22 mouse cellular contexts compared by ENCODE assay signal in genomic region chrX:99016987-99017386, GRCm38 (mm10). TPM values are rescaled to one million over a fixed set of nuclear protein-coding genes. Genes with fewer than 3 reads are reported as not detected.
DNase-seq lines count a peak whose midpoint lies in the region; ATAC-seq and TF ChIP-seq lines count a peak whose summit lies in the region.
"Had no signal": no experiment of that assay in that cellular context is flagged by ENCODE, and none has a peak within 500 bp of the region (broad histone marks: within the 10 kb centered on the region; RNA-seq: fewer than 3 reads in every experiment).

No protein-coding gene starts in this region.

- H3K9ac ChIP-seq in intestine, embryonic 16.5 days (ENCODE audit: low read depth, low read length), result no peak overlapping the region
- H3K9ac ChIP-seq in intestine, postnatal 0 days (ENCODE audit: low read depth, low read length), result no peak overlapping the region
- H3K9ac ChIP-seq: forebrain, embryonic 13.5 days; hindbrain, embryonic 14.5 days had no signal

- no peak for TF ChIP-seq POLR2A in testis, adult 2 months (IDR thresholded peaks at IDR 0.05; ENCODE audit: control insufficient read depth, low read depth, low read length)

- 47% methylated on average over 8 of the region's 8 CpGs for WGBS in intestine, embryonic 16.5 days
- 43% methylated on average over 8 of the region's 8 CpGs for WGBS in intestine, postnatal 0 days

- no peaks in the 10 kb centered on the region for H3K27me3 ChIP-seq in intestine, embryonic 16.5 days (replicated peaks; ENCODE audit: control insufficient read depth, insufficient read depth, low read length)
- no peaks in the 10 kb centered on the region for H3K27me3 ChIP-seq in intestine, postnatal 0 days (replicated peaks; ENCODE audit: control insufficient read depth, insufficient read depth, low read length)
- H3K27me3 ChIP-seq in testis, adult 2 months (ENCODE audit: control insufficient read depth, insufficient read depth, low read length), result no peaks in the 10 kb centered on the region

- H3K4me3 ChIP-seq in intestine, embryonic 16.5 days (ENCODE audit: low read length), result no peak overlapping the region
- H3K4me3 ChIP-seq in intestine, postnatal 0 days (ENCODE audit: low read depth, low read length), result no peak overlapping the region
- no peak overlapping the region for H3K4me3 ChIP-seq in testis, adult 2 months (ENCODE audit: control insufficient read depth, low read depth, low read length)
- H3K4me3 ChIP-seq: forebrain, embryonic 10.5 days; forebrain, embryonic 13.5 days had no signal

- peak; percentile 8 to 20 for DNase-seq in cerebellum, postnatal 10 days
- DNase-seq in cerebellum, adult 18-20 months, result no peak
- no peak for DNase-seq in testis, postnatal 14 days (ENCODE audit: low spot score)
- DNase-seq in lung, postnatal 4 days, result peak; percentile 18 to 33
- no peak for DNase-seq in left cerebral cortex, postnatal 4 days
- DNase-seq: adrenal gland, postnatal 10 days; adrenal gland, postnatal 36 days; cerebellum, adult 11 months; cerebellum, adult 8-10 months; gastrocnemius, postnatal 36 days; heart, postnatal 36 days had no signal

- H3K27ac ChIP-seq in intestine, embryonic 16.5 days (ENCODE audit: low read length), result no peak overlapping the region
- no peak overlapping the region for H3K27ac ChIP-seq in intestine, postnatal 0 days (ENCODE audit: low read depth, low read length)
- H3K27ac ChIP-seq in testis, adult 2 months (ENCODE audit: control insufficient read depth, insufficient read depth, low read depth, low read length), result peak overlapping the region; percentile 26; the same call in 1 of the 2 replicates
- H3K27ac ChIP-seq: forebrain, embryonic 10.5 days; forebrain, embryonic 13.5 days; hindbrain, embryonic 14.5 days; hindbrain, postnatal 0 days had no signal

- H3K9me3 ChIP-seq in intestine, embryonic 16.5 days (ENCODE audit: control insufficient read depth, low read length), result no peaks in the 10 kb centered on the region
- no peaks in the 10 kb centered on the region for H3K9me3 ChIP-seq in intestine, postnatal 0 days (ENCODE audit: control insufficient read depth)
- H3K9me3 ChIP-seq: forebrain, embryonic 10.5 days; forebrain, embryonic 13.5 days had no signal

- no peaks in the 10 kb centered on the region for H3K36me3 ChIP-seq in intestine, embryonic 16.5 days (ENCODE audit: control insufficient read depth, insufficient read depth, low read length)
- no peaks in the 10 kb centered on the region for H3K36me3 ChIP-seq in intestine, postnatal 0 days (ENCODE audit: control insufficient read depth, insufficient read depth)
- H3K36me3 ChIP-seq in testis, adult 2 months (ENCODE audit: control insufficient read depth, insufficient read depth, low read length), result no peaks in the 10 kb centered on the region
- H3K36me3 ChIP-seq: forebrain, embryonic 10.5 days had no signal

- TF ChIP-seq CTCF in intestine, postnatal 0 days (IDR thresholded peaks at IDR 0.05; ENCODE audit: low read depth), result no peak
- TF ChIP-seq CTCF in testis, adult 2 months (IDR thresholded peaks at IDR 0.05; ENCODE audit: control insufficient read depth, insufficient read depth, insufficient replicate concordance, low read depth, low read length), result no peak

- H3K4me1 ChIP-seq in intestine, embryonic 16.5 days (ENCODE audit: control insufficient read depth, insufficient read depth, low read length), result no peaks in the 10 kb centered on the region
- no peaks in the 10 kb centered on the region for H3K4me1 ChIP-seq in intestine, postnatal 0 days (replicated peaks; ENCODE audit: control insufficient read depth, insufficient read depth, low read length)
- H3K4me1 ChIP-seq in testis, adult 2 months (ENCODE audit: control insufficient read depth, insufficient read depth, low read length), result no peaks in the 10 kb centered on the region

- intact Hi-C loops in left cerebral cortex, postnatal 4 days (cut with DNase I), result no loop called here

- peak; percentile 18; the same call in 1 of the 2 replicates for ATAC-seq in intestine, embryonic 16.5 days
- ATAC-seq in intestine, postnatal 0 days, result no peak
- ATAC-seq: activated CD4-positive, CD25-positive, alpha-beta regulatory T cell, adult 4 months; forebrain, embryonic 13.5 days; forebrain, embryonic 16.5 days; hindbrain, postnatal 0 days; inflammation-experienced regulatory T-cells, adult 6 months had no signal

- H3K4me2 ChIP-seq in intestine, embryonic 16.5 days (ENCODE audit: low read depth, low read length), result no peak overlapping the region
- no peak overlapping the region for H3K4me2 ChIP-seq in intestine, postnatal 0 days (replicated peaks; ENCODE audit: low read depth)
- H3K4me2 ChIP-seq: forebrain, embryonic 13.5 days; heart, embryonic 11.5 days; hindbrain, embryonic 14.5 days had no signal

RNA-seq across cellular contexts. Expression of gene Stard8, which starts 13.9 kb away (rescaled TPM):
- polyA plus RNA-seq in intestine, embryonic 16.5 days (2015; fragmentation: Nextera tagmentation; extraction: Ambion mirVana), result 7.5 and 8.8 TPM in 2 replicates
- 3.6 TPM in 2 replicates for polyA plus RNA-seq in intestine, postnatal 0 days (2015; fragmentation: Nextera tagmentation; extraction: Ambion mirVana)
- polyA plus RNA-seq in testis, adult 2 months (2012; rRNA removed), result 6.7 and 7.7 TPM in 2 replicates
- 1 to 10 TPM; 7.3 to 7.9 TPM for total RNA-seq in left cerebral cortex, postnatal 4 days (2021)

Comparison
In these comparisons a context has a peak if more than half of its experiments do, and no peak if none do; other contexts are left out.
1. DNase-seq: peak in cerebellum, postnatal 10 days (2 of 2) and lung, postnatal 4 days (2 of 2); none in cerebellum, adult 18-20 months (0 of 2), testis, postnatal 14 days (single experiment) and left cerebral cortex, postnatal 4 days (single experiment).